Mouse (Mus musculus) testis, postnatal 10 days (tissue): ENCODE measurements around the gene Mkln1.
A peak's percentile ranks its signal among the peaks of the same experiment; 100 is the strongest.

Source experiments
- DNase-seq: peaks from one replicate; pipeline ENCODE4 v3.0.0; 2021; ENCODE audit warnings: low spot score

Gene Mkln1

GRCm38 (mm10) chr6:31399206-31399549, 643 bp downstream of the Mkln1 start:
- no peak for DNase-seq

GRCm38 (mm10) chr6:31399566-31399965, 1.0 kb downstream of the Mkln1 start:
- peak; percentile 62 for DNase-seq

GRCm38 (mm10) chr6:31411017-31411416, 12.5 kb downstream of the Mkln1 start:
- no peak for DNase-seq

GRCm38 (mm10) chr6:31412487-31412886, 14.0 kb downstream of the Mkln1 start:
- DNase-seq, result no peak

GRCm38 (mm10) chr6:31413556-31413955, 15.0 kb downstream of the Mkln1 start:
- DNase-seq, result no peak

GRCm38 (mm10) chr6:31414303-31414702, 15.8 kb downstream of the Mkln1 start:
- DNase-seq, result no peak

- no peak for DNase-seq
Measured at GRCm38 (mm10) chr6:31425428-31425827, 26.9 kb downstream of the Mkln1 start.

GRCm38 (mm10) chr6:31437264-31437663, 38.7 kb downstream of the Mkln1 start:
- no peak for DNase-seq

- DNase-seq, result no peak
Measured at GRCm38 (mm10) chr6:31445258-31445657, 46.7 kb downstream of the Mkln1 start.

- DNase-seq, result no peak
Measured at GRCm38 (mm10) chr6:31453735-31454134, 55.2 kb downstream of the Mkln1 start.

- DNase-seq, result no peak
Measured at GRCm38 (mm10) chr6:31455376-31455775, 56.8 kb downstream of the Mkln1 start.

GRCm38 (mm10) chr6:31456988-31457387, 58.5 kb downstream of the Mkln1 start:
- DNase-seq, result no peak

- DNase-seq, result no peak
Measured at GRCm38 (mm10) chr6:31469431-31469830, 70.9 kb downstream of the Mkln1 start.

- no peak for DNase-seq
Measured at GRCm38 (mm10) chr6:31478221-31478620, 79.7 kb downstream of the Mkln1 start.

- no peak for DNase-seq
Measured at GRCm38 (mm10) chr6:31480008-31480407, 81.5 kb downstream of the Mkln1 start.

GRCm38 (mm10) chr6:31486601-31487000, 88.1 kb downstream of the Mkln1 start:
- DNase-seq, result no peak

GRCm38 (mm10) chr6:31489950-31490349, 91.4 kb downstream of the Mkln1 start:
- DNase-seq, result no peak

- DNase-seq, result no peak
Measured at GRCm38 (mm10) chr6:31495122-31495731, 96.7 kb downstream of the Mkln1 start.

GRCm38 (mm10) chr6:31496227-31496626, 97.7 kb downstream of the Mkln1 start:
- no peak for DNase-seq

GRCm38 (mm10) chr6:31499836-31500235, 101.3 kb downstream of the Mkln1 start:
- DNase-seq, result no peak

GRCm38 (mm10) chr6:31500260-31500659, 101.7 kb downstream of the Mkln1 start:
- no peak for DNase-seq

GRCm38 (mm10) chr6:31500691-31501090, 102.2 kb downstream of the Mkln1 start:
- no peak for DNase-seq

GRCm38 (mm10) chr6:31502614-31503013, 104.1 kb downstream of the Mkln1 start:
- DNase-seq, result no peak

- no peak for DNase-seq
Measured at GRCm38 (mm10) chr6:31513726-31514125, 115.2 kb downstream of the Mkln1 start.
